Mouse (Mus musculus) CD4-positive helper T cell, adult 2 months (primary cell): ENCODE measurements around the gene Gsto2.

Experiments
- DNase-seq: peaks from one replicate; pipeline ENCODE4 v3.0.0-alpha.2; 2012; ENCODE audit warnings: low read depth, missing footprints, low spot score

The Gsto2 gene

GRCm38 (mm10) chr19:47919126-47919965 lies 54.0 kb downstream of the Gsto2 start, which contains the start of the genes Cfap43 and Itprip:
Cfap43 (minus strand) TSS chr19:47919287.
Itprip (minus strand) TSS chr19:47919299.
- peak; percentile 91 for DNase-seq

- no peak for DNase-seq
Measured at GRCm38 (mm10) chr19:47919966-47920375, 54.6 kb downstream of the Gsto2 start.

GRCm38 (mm10) chr19:47925819-47926218 lies 60.5 kb downstream of the Gsto2 start:
- DNase-seq, result no peak

GRCm38 (mm10) chr19:47927032-47927431 lies 61.7 kb downstream of the Gsto2 start:
- DNase-seq, result no peak

GRCm38 (mm10) chr19:47929043-47929442 lies 63.7 kb downstream of the Gsto2 start:
- DNase-seq, result no peak

DNA sequence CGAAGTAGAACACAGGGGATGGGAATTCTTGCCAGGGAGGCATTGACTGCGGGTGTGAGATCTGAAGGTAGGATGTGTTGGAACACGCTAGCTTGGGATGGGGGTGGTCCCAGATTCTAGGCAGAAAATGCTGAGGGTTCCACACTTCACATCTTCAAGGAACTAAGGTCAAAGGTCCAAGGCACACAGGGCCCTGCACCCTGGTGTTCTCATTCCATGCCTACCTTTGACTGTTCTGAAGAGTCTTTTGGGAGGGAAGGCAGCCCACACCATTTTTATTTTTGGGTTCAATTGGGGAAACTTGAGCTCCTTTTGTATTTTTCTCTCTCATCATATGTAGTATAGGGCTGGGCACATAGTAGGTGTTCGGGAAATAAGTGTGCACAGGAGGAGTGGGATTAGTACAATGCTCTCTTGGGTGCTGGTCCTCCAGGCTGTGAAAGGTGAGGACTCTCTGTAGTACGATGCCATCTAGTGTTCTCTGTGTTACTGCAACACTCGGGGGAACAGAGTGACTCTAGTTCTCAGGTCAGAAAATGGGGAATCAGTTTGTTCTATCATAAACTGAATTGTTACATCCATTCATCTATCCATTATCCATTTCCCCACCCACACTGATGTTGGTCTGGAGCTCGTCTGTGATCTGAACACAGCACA lies 66.8 kb downstream of the Gsto2 start:
- DNase-seq, result peak; percentile 73

GRCm38 (mm10) chr19:47934146-47934545 lies 68.8 kb downstream of the Gsto2 start:
- no peak for DNase-seq

GRCm38 (mm10) chr19:47934636-47935238 lies 69.4 kb downstream of the Gsto2 start:
- no peak for DNase-seq

- no peak for DNase-seq
Measured at GRCm38 (mm10) chr19:47935530-47935929, 70.2 kb downstream of the Gsto2 start.
